Mouse (Mus musculus) MEL (cell line): ENCODE results near the gene Lrrc73. TPM values are rescaled to one million over a fixed set of nuclear protein-coding genes. Genes with fewer than 3 reads are reported as not detected.

Source experiments
- DNase-seq: peaks from one replicate; pipeline ENCODE4 v3.0.0; 2011; ENCODE audit warnings: low read depth, low spot score
- H3K27ac ChIP-seq: 2 replicates; pipeline ENCODE4 v1.5.1; 2012; ENCODE audit warnings: low read depth, mild to moderate bottlenecking, control low read depth, low read length, moderate library complexity; ENCODE audit not compliant: control insufficient read depth
- H3K27me3 ChIP-seq, 2 experiments: fragments of 150-350 bp in 1 of 2; sonication (generic) in 1 of 2; 2 replicates each; pipeline ENCODE4 v1.6.1; 2012; ENCODE audit warnings: low read length in 2 of 2, mild to moderate bottlenecking in 2 of 2, improper control_type of control experiment in 1 of 2, moderate library complexity in 1 of 2; ENCODE audit not compliant: insufficient read depth in 2 of 2, control insufficient read depth in 1 of 2
- H3K36me3 ChIP-seq, 2 experiments: 2 replicates each; pipeline ENCODE4 v1.6.1; 2012 to 2014; ENCODE audit warnings: low read length in 2 of 2, improper control_type of control experiment in 1 of 2, inconsistent platforms in 1 of 2, mild to moderate bottlenecking in 1 of 2; ENCODE audit not compliant: insufficient read depth in 2 of 2, control insufficient read depth in 1 of 2
- H3K4me1 ChIP-seq, 2 experiments: fragments of 150-350 bp in 1 of 2; sonication (generic) in 1 of 2; 2 replicates each; pipeline ENCODE4 v1.6.1; 2012; ENCODE audit warnings: low read length in 2 of 2, improper control_type of control experiment in 1 of 2, mild to moderate bottlenecking in 1 of 2; ENCODE audit not compliant: insufficient read depth in 2 of 2, control insufficient read depth in 1 of 2
- H3K4me3 ChIP-seq, 2 experiments: fragments of 150-350 bp in 1 of 2; sonication (generic) in 1 of 2; 2 replicates each; pipeline ENCODE4 v1.5.1; 2012; ENCODE audit warnings: low read depth in 2 of 2, low read length in 2 of 2, mild to moderate bottlenecking in 2 of 2, moderate library complexity in 2 of 2, control low read depth in 1 of 2, improper control_type of control experiment in 1 of 2; ENCODE audit not compliant: control insufficient read depth in 1 of 2, insufficient read depth in 1 of 2
- H3K79me2 ChIP-seq: 2 replicates; pipeline ENCODE4 v1.6.1; 2012; ENCODE audit warnings: mild to moderate bottlenecking, low read length, moderate library complexity; ENCODE audit not compliant: control insufficient read depth, poor library complexity, insufficient read depth
- H3K9ac ChIP-seq: 2 replicates; pipeline ENCODE4 v1.6.1; 2012; ENCODE audit warnings: low read depth, mild to moderate bottlenecking, control low read depth, low read length, moderate library complexity; ENCODE audit not compliant: control insufficient read depth, poor library complexity, severe bottlenecking
- H3K9me3 ChIP-seq: fragments of 150-350 bp; sonication (generic); replicated peaks from 2 replicates; pipeline ENCODE4 v1.6.1; 2012; ENCODE audit warnings: mild to moderate bottlenecking, low read length, improper control_type of control experiment, moderate library complexity; ENCODE audit not compliant: insufficient read depth
- BHLHE40 ChIP-seq: IDR thresholded peaks from 2 replicates; pipeline ENCODE4 v1.6.1; 2012; ENCODE audit warnings: low read depth, mild to moderate bottlenecking, inconsistent platforms, low read length, improper control_type of control experiment, borderline replicate concordance
- CHD1 ChIP-seq: IDR thresholded peaks from 2 replicates; pipeline ENCODE4 v1.6.1; 2012; ENCODE audit warnings: low read depth, mild to moderate bottlenecking, inconsistent platforms, low read length, improper control_type of control experiment
- ELF1 ChIP-seq: IDR thresholded peaks from 2 replicates; pipeline ENCODE4 v1.6.1; 2014; ENCODE audit warnings: low read depth, mild to moderate bottlenecking, inconsistent platforms, low read length, improper control_type of control experiment, moderate library complexity
- EP300 ChIP-seq, 2 experiments: IDR thresholded peaks; 2 replicates each; pipeline ENCODE4 v1.6.1; 2011; ENCODE audit warnings: improper control_type of control experiment in 2 of 2, low read length in 2 of 2, low read depth in 1 of 2, mild to moderate bottlenecking in 1 of 2
- GATA1 ChIP-seq: IDR thresholded peaks from 2 replicates; pipeline ENCODE4 v1.6.1; 2011; ENCODE audit warnings: low read depth, low read length, improper control_type of control experiment
- HCFC1 ChIP-seq: IDR thresholded peaks from 2 replicates; pipeline ENCODE4 v1.6.1; 2012; ENCODE audit warnings: low read depth, mild to moderate bottlenecking, inconsistent platforms, low read length, improper control_type of control experiment, moderate library complexity
- KAT2A ChIP-seq: conservative IDR thresholded peaks from 2 replicates; pipeline ENCODE4 v1.6.1; 2012; ENCODE audit warnings: low read depth, low read length, improper control_type of control experiment, inconsistent platforms
- MAZ ChIP-seq: IDR thresholded peaks from 2 replicates; pipeline ENCODE4 v1.6.1; 2012; ENCODE audit warnings: low read depth, mild to moderate bottlenecking, inconsistent platforms, low read length, improper control_type of control experiment
- MEF2A ChIP-seq: IDR thresholded peaks from 2 replicates; pipeline ENCODE4 v1.6.1; 2014; ENCODE audit warnings: low read depth, mild to moderate bottlenecking, inconsistent platforms, low read length, improper control_type of control experiment; ENCODE audit not compliant: poor library complexity, insufficient replicate concordance, severe bottlenecking; ENCODE audit errors: extremely low read depth
- MYC ChIP-seq: IDR thresholded peaks from 2 replicates; pipeline ENCODE4 v1.6.1; 2011; ENCODE audit warnings: low read depth, mild to moderate bottlenecking, low read length, improper control_type of control experiment, moderate library complexity
- NRF1 ChIP-seq: IDR thresholded peaks from 2 replicates; pipeline ENCODE4 v1.6.1; 2014; ENCODE audit warnings: low read depth, mild to moderate bottlenecking, inconsistent platforms, low read length, improper control_type of control experiment, moderate library complexity; ENCODE audit not compliant: poor library complexity, insufficient read depth, severe bottlenecking
- POLR2A ChIP-seq, 2 experiments: IDR thresholded peaks; 2 replicates each; pipeline ENCODE4 v1.6.1; 2011 to 2012; ENCODE audit warnings: low read length in 2 of 2, mild to moderate bottlenecking in 2 of 2, control low read depth in 1 of 2, improper control_type of control experiment in 1 of 2, low read depth in 1 of 2, moderate library complexity in 1 of 2; ENCODE audit not compliant: control insufficient read depth in 1 of 2, insufficient read depth in 1 of 2, poor library complexity in 1 of 2
- RCOR1 ChIP-seq: IDR thresholded peaks from 2 replicates; pipeline ENCODE4 v1.6.1; 2012; ENCODE audit warnings: low read depth, mild to moderate bottlenecking, inconsistent platforms, low read length, improper control_type of control experiment
- SIN3A ChIP-seq: IDR thresholded peaks from 2 replicates; pipeline ENCODE4 v1.6.1; 2012; ENCODE audit warnings: low read length, improper control_type of control experiment, inconsistent platforms
- SMC3 ChIP-seq: IDR thresholded peaks from 2 replicates; pipeline ENCODE4 v1.6.1; 2011; ENCODE audit warnings: low read depth, low read length, improper control_type of control experiment
- TCF12 ChIP-seq: IDR thresholded peaks from 2 replicates; pipeline ENCODE4 v1.6.1; 2014; ENCODE audit warnings: low read depth, mild to moderate bottlenecking, inconsistent platforms, low read length, improper control_type of control experiment, moderate library complexity
- USF2 ChIP-seq, 2 experiments: IDR thresholded peaks; 2 replicates each; pipeline ENCODE4 v1.6.1; 2011 to 2012; ENCODE audit warnings: improper control_type of control experiment in 2 of 2, low read length in 2 of 2, borderline replicate concordance in 1 of 2, inconsistent platforms in 1 of 2, low read depth in 1 of 2, mild to moderate bottlenecking in 1 of 2; ENCODE audit not compliant: insufficient read depth in 1 of 2
- ZC3H11A ChIP-seq: IDR thresholded peaks from 2 replicates; pipeline ENCODE4 v1.6.1; 2012; ENCODE audit warnings: low read depth, mild to moderate bottlenecking, inconsistent platforms, low read length, improper control_type of control experiment
- ZNF384 ChIP-seq: IDR thresholded peaks from 2 replicates; pipeline ENCODE4 v1.6.1; 2012; ENCODE audit warnings: low read depth, mild to moderate bottlenecking, inconsistent platforms, low read length, improper control_type of control experiment
- polyA plus RNA-seq, 2 experiments: library from polyadenylated mRNA; stranded (reverse) in 1 of 2; unstranded in 1 of 2; fragments of >175 nt in 1 of 2; fragments of >200 nt in 1 of 2; gene quantifications; 2 replicates each; pipeline versions ENCODE4 v1.2.1 to v1.2.4; 2012; ENCODE audit warnings: low replicate concordance in 2 of 2, low read depth in 1 of 2; ENCODE audit not compliant: insufficient read length in 2 of 2, insufficient read depth in 1 of 2, missing spikeins in 1 of 2
- total RNA-seq: library from RNA; depleted of rRNA; stranded (reverse); fragments of 300-350 nt; gene quantifications from 2 replicates; pipeline ENCODE4 v1.2.3, GENCODE M21; 2012

The Lrrc73 gene
- total and polyA plus RNA-seq, 3 experiments: 1.2 to 3.5 TPM; not detected in 1

DNA sequence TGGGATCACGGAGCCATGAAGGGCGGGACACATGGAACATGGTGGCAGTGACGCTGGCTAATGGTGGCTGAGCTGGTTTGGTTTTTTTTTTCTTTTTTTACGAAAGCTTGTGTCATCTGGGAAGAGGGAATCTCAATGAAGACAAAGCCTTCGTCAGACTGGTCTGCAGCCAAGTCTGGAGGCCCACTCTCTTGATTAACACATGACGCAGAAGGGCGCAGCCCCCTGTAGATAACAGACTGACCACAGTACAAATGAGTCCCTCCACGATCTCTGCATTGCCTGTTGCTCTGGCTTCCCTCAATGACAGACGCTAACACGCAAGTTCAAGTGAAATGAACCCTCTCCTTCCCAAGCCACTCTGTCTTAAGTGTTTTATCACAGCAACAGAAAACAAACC is 22.2 kb downstream of the Lrrc73 start (continued):
- TF ChIP-seq MEF2A (no peak), SIN3A (no peak)

GRCm38 (mm10) chr17:46277586-46277985 is 24.3 kb downstream of the Lrrc73 start:
- TF ChIP-seq MAZ: no peak
- TF ChIP-seq NRF1: no peak
- no peak for TF ChIP-seq KAT2A
- no peak for TF ChIP-seq ELF1
- no peak for TF ChIP-seq HCFC1
- no peak for TF ChIP-seq SMC3
- TF ChIP-seq BHLHE40: no peak
- TF ChIP-seq ZC3H11A: no peak
- TF ChIP-seq CHD1: no peak
- no peak for TF ChIP-seq TCF12
- no peak for TF ChIP-seq ZNF384
- TF ChIP-seq RCOR1: no peak
- no peak for TF ChIP-seq POLR2A (IDR thresholded peaks at IDR 0.05; ENCODE audit: control insufficient read depth in 1 of 2, insufficient read depth in 1 of 2, low read depth in 1 of 2, low read length in 2 of 2, poor library complexity in 1 of 2)
- TF ChIP-seq EP300 (IDR thresholded peaks at IDR 0.05; ENCODE audit: low read depth in 1 of 2, low read length in 2 of 2): no peak
- TF ChIP-seq, all 39 proteins: peak for 0
- Histone ChIP-seq H3K36me3 (peaks cover 4 to 9% of the 10 kb centered on the region in 2 experiments), H3K4me3 (no peak overlapping the region), H3K79me2 (peaks cover 22% of the 10 kb centered on the region), H3K9me3 (no peaks in the 10 kb centered on the region), H3K27ac (no peak overlapping the region), H3K27me3 (no peaks in the 10 kb centered on the region), H3K4me1 (peaks cover 0 to 9% of the 10 kb centered on the region in 2 experiments; a peak in 2 of 4 replicates), H3K9ac (no peak overlapping the region)
- DNase-seq: no peak

GRCm38 (mm10) chr17:46278011-46278765 is 24.9 kb downstream of the Lrrc73 start:
- H3K36me3 ChIP-seq: peaks cover 4 to 9% of the 10 kb centered on the region in 2 experiments
- no peaks in the 10 kb centered on the region for H3K27me3 ChIP-seq
- peaks cover 23% of the 10 kb centered on the region for H3K79me2 ChIP-seq
- DNase-seq: no peak
- no peaks in the 10 kb centered on the region for H3K9me3 ChIP-seq
- peaks cover 0 to 10% of the 10 kb centered on the region in 2 experiments; a peak in 3 of 4 replicates for H3K4me1 ChIP-seq
- no peak overlapping the region for H3K9ac ChIP-seq
- TF ChIP-seq USF2 (IDR thresholded peaks at IDR 0.05; ENCODE audit: borderline replicate concordance in 1 of 2, insufficient read depth in 1 of 2, low read depth in 1 of 2, low read length in 2 of 2) (no peak), SIN3A (no peak), BHLHE40 (no peak), EP300 (IDR thresholded peaks at IDR 0.05; ENCODE audit: low read depth in 1 of 2, low read length in 2 of 2) (no peak), ZNF384 (no peak), MYC (no peak), TCF12 (no peak), GATA1 (no peak), ELF1 (no peak)
- H3K27ac ChIP-seq: no peak overlapping the region
- no peak overlapping the region for H3K4me3 ChIP-seq
